Mouse (Mus musculus) hindbrain, embryonic 16.5 days (tissue): ENCODE results near the gene Anpep. TPM values are rescaled to one million over a fixed set of nuclear protein-coding genes. Genes with fewer than 3 reads are reported as not detected.
A peak's percentile ranks its signal among the peaks of the same experiment; 100 is the strongest.

ENCODE experiments used
- ATAC-seq: fragments of 200-750 bp; cut with Nextera tagmentation; 2 replicates; pipeline ENCODE4 v1.8.0; 2017; ENCODE audit warnings: moderate TSS enrichment, moderate library complexity
- H3K27ac ChIP-seq: fragments of 300-500 bp; sonication (generic); 2 replicates; pipeline ENCODE4 v1.5.1; 2014; ENCODE audit warnings: low read depth, mild to moderate bottlenecking, control low read depth, low read length, moderate library complexity
- H3K27me3 ChIP-seq: fragments of 300-500 bp; sonication (generic); replicated peaks from 2 replicates; pipeline ENCODE4 v1.6.1; 2014; ENCODE audit warnings: low read length; ENCODE audit not compliant: control insufficient read depth, insufficient read depth
- H3K36me3 ChIP-seq: fragments of 300-500 bp; sonication (generic); 2 replicates; pipeline ENCODE4 v1.6.1; 2014; ENCODE audit warnings: mild to moderate bottlenecking, low read length, moderate library complexity, mixed read lengths; ENCODE audit not compliant: control insufficient read depth, insufficient read depth
- H3K4me1 ChIP-seq: fragments of 300-500 bp; sonication (generic); 2 replicates; pipeline ENCODE4 v1.6.1; 2014; ENCODE audit warnings: low read depth, low read length; ENCODE audit not compliant: control insufficient read depth, insufficient read depth
- H3K4me2 ChIP-seq: fragments of 300-500 bp; sonication (generic); 2 replicates; pipeline ENCODE4 v1.6.1; 2014; ENCODE audit warnings: mild to moderate bottlenecking, low read length, control low read depth, moderate library complexity
- H3K4me3 ChIP-seq: fragments of 300-500 bp; sonication (generic); 2 replicates; pipeline ENCODE4 v1.5.1; 2014; ENCODE audit warnings: mild to moderate bottlenecking, low read length, control low read depth, moderate library complexity
- H3K9ac ChIP-seq: fragments of 300-500 bp; sonication (generic); 2 replicates; pipeline ENCODE4 v1.6.1; 2014; ENCODE audit warnings: low read depth, mild to moderate bottlenecking, control low read depth, low read length, moderate library complexity
- H3K9me3 ChIP-seq: fragments of 300-500 bp; sonication (generic); 2 replicates; pipeline ENCODE4 v1.6.1; 2014; ENCODE audit warnings: mild to moderate bottlenecking, low read length, moderate library complexity; ENCODE audit not compliant: control insufficient read depth
- WGBS: fragments of 180-500 bp; shearing (Covaris S2); extraction: QIAGEN DNeasy Blood & Tissue Kit; methylation state at CpG from one replicate; pipeline ENCODE4 v1.1.7; 2014; 5-methylcytosine and 5-hydroxymethylcytosine counted together
- polyA plus RNA-seq: library from polyadenylated mRNA; unstranded; fragments of >200 nt; fragmentation: Nextera tagmentation; extraction: Ambion mirVana; gene quantifications from 2 replicates; pipeline ENCODE4 v1.2.1, GENCODE M21; 2015

Gene Anpep
- polyA plus RNA-seq, 1 experiment from 2014 or later: 4.3 TPM

DNA sequence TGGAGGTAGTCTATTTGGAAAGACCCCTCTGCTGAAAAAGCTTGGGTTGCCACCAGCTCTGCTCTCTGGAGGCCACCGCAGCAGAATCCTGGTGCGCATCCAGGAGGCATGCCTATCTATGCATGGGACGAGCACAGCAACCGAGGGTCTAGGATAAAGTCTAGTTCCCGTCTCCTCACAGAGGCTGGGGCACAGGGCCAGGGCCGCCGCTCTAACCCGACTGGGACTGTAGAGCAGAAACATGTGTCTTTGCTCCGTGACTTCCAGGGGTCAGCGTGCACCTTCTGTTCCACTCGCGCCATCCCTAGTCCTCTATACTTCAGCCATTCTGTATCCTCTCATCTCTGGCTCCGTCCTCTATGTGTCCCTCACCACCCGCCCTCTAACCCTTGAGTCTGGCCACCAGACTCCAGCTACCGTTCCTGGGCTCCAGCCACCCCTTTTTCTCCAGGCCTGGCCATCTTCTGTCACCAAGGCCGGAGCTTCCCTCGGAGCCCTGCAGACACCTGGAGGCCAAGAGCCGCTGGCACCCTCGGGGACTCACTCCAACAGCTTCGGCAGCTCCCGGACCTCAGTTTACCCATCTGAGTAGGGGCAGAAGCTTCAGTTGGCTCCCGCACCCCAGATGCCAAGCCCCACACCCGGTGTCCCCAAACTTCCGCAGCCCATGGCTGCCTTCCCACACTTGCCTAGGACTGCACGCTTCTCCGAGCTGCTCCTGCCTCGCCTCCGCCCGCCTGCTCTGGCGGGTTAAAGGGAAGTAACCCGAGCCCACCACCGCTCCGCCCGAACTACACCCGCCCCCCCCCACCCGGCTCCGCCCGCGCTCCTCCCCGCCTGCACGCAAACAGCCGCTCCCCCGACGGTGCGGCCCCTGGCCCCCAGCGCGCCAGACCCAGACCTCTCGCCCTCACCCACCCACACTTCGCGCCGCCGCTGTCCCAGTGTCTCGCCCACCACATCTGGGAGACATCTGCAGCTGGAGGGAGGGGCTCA lies 13.1 kb downstream of the Anpep start:
- Histone ChIP-seq H3K4me3 (peak overlapping the region; percentile 32), H3K4me2 (peak overlapping the region; percentile 61), H3K4me1 (peaks cover 4% of the 10 kb centered on the region; the same call in 1 of the 2 replicates), H3K36me3 (no peaks in the 10 kb centered on the region), H3K9me3 (no peaks in the 10 kb centered on the region), H3K9ac (peak overlapping the region; percentile 50), H3K27ac (no peak overlapping the region), H3K27me3 (peaks cover 15% of the 10 kb centered on the region)
- ATAC-seq: no peak
- 13% methylated on average over 45 of the region's 53 CpGs for WGBS

DNA sequence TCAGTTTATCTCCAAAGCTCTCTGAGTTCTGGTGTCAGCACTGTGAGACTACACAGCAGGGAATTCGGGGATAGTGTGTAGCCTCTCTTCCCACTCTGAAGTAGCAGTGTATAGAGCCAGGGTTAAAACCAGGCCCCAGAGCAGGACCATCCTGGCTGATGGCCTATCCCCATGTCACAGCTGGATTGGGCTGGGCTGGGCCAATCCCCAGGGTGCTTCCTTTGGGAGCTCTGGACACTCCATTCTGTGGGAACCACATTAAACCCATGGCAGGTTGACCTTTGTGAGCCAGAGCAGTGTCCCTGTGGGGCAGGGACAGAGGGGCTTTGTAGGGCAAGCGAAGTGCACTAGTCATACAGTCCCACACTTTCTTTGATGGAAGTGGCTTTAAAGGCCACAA lies 14.5 kb downstream of the Anpep start:
- Histone ChIP-seq H3K4me1 (peaks cover 4% of the 10 kb centered on the region; the same call in 1 of the 2 replicates), H3K9ac (no peak overlapping the region), H3K27ac (no peak overlapping the region), H3K4me2 (no peak overlapping the region), H3K9me3 (no peaks in the 10 kb centered on the region), H3K27me3 (peaks cover 15% of the 10 kb centered on the region), H3K4me3 (no peak overlapping the region), H3K36me3 (no peaks in the 10 kb centered on the region)
- 66% methylated on average over 2 of the region's 2 CpGs for WGBS
- no peak for ATAC-seq

DNA sequence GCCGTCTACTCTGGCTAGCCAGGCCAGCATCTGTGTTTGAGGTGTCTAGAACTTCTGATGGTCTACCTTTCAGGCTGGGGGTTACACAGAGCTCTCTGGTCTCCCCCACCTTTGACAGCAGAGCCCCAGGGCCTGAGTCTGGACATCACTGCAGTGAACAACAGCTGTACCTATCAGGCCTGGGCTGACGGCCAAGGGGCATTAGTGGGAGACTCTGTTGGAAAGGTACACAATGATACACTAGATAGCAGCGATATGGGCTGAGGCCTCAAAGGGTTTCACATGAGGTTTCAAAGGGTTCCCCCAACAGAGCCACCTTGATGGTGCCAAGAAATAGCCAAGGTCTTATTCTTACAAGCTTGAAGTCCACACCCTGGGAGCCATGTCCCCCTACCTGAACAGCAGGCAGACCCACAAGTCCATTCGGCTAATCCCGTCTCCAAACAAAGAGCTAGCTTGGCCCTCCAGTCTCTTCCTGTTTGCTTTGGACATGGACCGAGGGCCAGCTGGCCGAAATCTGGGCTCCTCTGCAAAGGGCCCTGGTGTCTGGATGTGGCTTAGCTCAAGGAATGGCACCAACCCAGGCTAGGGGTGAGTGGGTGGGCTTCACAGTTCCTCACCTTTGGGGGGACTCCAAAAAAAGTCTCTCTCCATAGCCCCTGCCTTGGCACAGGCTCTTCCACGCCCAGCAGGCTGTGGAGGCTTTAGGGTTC lies 16.6 kb downstream of the Anpep start:
- H3K27me3 ChIP-seq: peaks cover 15% of the 10 kb centered on the region
- H3K4me1 ChIP-seq: peaks cover 4% of the 10 kb centered on the region; the same call in 1 of the 2 replicates
- no peak overlapping the region for H3K27ac ChIP-seq
- H3K9ac ChIP-seq: no peak overlapping the region
- WGBS: 81% methylated on average over 8 of the region's 8 CpGs
- H3K9me3 ChIP-seq: no peaks in the 10 kb centered on the region
- no peaks in the 10 kb centered on the region for H3K36me3 ChIP-seq
- H3K4me2 ChIP-seq: no peak overlapping the region
- no peak overlapping the region for H3K4me3 ChIP-seq
- ATAC-seq: no peak

DNA sequence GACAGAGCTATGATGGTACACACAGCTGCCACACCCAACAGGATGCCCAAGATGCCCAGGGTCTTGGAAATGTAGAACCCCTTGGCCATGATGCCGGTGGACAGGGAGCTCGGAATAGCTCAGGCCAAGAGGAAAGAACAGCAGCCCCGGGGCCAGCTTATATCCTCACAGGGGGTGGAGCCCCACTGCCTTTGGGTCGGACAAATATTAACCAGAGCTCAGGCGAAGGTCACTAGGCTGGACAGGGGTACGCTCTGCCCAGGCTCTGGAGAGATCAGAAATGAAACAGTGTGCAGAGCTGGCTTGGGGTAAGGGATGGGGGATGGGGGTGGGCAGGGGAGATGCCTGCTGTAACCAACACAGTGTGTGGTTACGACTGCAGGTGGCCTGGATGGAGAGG lies 18.7 kb downstream of the Anpep start:
- no peak overlapping the region for H3K9ac ChIP-seq
- no peaks in the 10 kb centered on the region for H3K36me3 ChIP-seq
- no peaks in the 10 kb centered on the region for H3K4me1 ChIP-seq
- WGBS: 64% methylated on average over 7 of the region's 7 CpGs
- H3K4me2 ChIP-seq: no peak overlapping the region
- no peaks in the 10 kb centered on the region for H3K9me3 ChIP-seq
- peaks cover 8% of the 10 kb centered on the region for H3K27me3 ChIP-seq
- H3K4me3 ChIP-seq: no peak overlapping the region
- no peak for ATAC-seq
- no peak overlapping the region for H3K27ac ChIP-seq

DNA sequence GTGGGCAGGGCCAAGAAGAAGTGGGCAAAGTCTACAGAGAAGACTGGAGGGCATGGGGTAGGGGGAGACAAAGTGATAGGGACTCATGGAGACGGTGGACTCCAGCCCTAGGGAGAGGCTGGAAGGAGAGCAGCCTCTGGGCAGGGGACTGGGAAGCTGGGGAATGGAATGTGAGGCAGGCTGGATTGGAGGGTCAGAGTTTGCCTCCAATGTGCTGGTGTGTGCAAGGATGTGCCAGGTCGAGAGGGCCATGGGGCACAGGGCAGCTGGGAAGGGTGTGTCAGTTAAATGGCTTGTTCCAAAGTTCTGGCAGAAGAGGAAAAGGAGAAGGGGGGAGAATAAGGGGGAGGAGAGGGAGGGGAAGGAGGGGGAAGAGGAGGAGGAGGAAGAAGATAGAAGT lies 23.6 kb downstream of the Anpep start:
- no peak for ATAC-seq
- no peaks in the 10 kb centered on the region for H3K36me3 ChIP-seq

DNA sequence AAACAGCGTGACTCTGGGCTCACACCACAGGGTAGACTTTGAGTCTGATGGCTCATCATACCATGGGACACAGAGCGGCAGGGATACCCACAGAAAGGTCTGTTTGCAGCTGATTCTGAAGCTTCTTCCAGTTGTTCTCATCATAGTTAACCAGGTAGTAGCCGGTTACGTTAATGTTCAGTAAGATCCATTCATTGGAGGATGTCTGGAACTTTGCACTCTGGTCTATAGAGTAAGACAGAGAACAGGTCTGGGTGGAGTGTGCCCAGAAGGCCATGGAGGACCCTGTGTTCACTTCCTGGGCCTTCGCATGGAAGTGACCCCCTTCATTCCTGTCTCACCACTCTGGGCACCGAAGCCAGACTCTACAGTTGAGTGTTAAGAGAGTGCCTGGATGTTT lies 25.7 kb downstream of the Anpep start:
- H3K9me3 ChIP-seq: no peaks in the 10 kb centered on the region
- H3K36me3 ChIP-seq: no peaks in the 10 kb centered on the region
- no peaks in the 10 kb centered on the region for H3K4me1 ChIP-seq
- H3K27ac ChIP-seq: no peak overlapping the region
- H3K4me2 ChIP-seq: no peak overlapping the region
- WGBS: 96% methylated on average over 6 of the region's 6 CpGs
- no peaks in the 10 kb centered on the region for H3K27me3 ChIP-seq
- ATAC-seq: no peak
- no peak overlapping the region for H3K4me3 ChIP-seq
- no peak overlapping the region for H3K9ac ChIP-seq

More for the DNA sequence above, 23.6 kb downstream of the Anpep start:
- Histone ChIP-seq H3K4me1 (no peaks in the 10 kb centered on the region), H3K27ac (no peak overlapping the region), H3K27me3 (no peaks in the 10 kb centered on the region), H3K9me3 (no peaks in the 10 kb centered on the region), H3K4me2 (no peak overlapping the region), H3K4me3 (no peak overlapping the region), H3K9ac (no peak overlapping the region)
- 65% methylated on average over 2 of the region's 2 CpGs for WGBS

DNA sequence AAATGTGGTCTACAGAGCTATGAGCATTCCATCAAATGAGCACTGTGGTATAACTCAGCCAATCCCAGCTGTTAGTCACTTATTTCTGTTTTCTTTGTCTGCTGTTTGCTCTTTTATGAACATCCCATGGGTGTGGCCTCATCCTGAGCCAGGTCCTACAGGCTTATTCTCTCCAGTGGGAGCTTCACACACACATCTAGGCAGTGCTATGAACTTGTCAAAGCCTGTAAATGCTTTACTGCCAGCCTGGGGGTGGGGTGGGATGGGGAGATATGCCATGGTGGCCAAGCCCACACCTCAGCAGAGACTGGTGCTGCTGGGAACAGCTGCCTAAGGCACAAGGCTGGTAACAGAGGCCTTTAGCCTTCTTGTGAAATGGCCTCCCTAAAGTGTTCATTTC lies 27.9 kb downstream of the Anpep start:
- Histone ChIP-seq H3K4me1 (no peaks in the 10 kb centered on the region), H3K4me3 (no peak overlapping the region), H3K9ac (no peak overlapping the region), H3K36me3 (no peaks in the 10 kb centered on the region), H3K4me2 (no peak overlapping the region), H3K27me3 (no peaks in the 10 kb centered on the region), H3K27ac (no peak overlapping the region), H3K9me3 (no peaks in the 10 kb centered on the region)
- no peak for ATAC-seq

DNA sequence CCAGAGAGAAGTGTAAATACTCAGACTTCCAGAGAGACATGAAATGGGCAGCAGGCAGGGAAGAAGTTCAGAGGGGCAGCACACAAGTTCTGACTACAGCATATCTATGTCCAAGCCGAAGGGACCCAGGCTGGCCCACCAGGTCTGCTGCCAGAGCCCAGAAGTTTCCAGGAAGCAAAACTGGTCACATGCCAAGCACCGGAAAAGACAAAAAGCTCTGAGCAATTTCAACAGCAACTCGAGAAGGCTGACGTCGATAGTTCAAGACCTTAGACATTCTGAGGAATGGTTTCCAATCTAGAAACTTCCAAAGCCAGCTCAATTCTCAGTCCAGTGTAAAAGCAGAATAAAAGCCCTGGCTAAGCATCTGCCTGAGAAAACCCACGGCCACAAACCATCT lies 29.3 kb downstream of the Anpep start:
- no peak overlapping the region for H3K4me3 ChIP-seq
- no peaks in the 10 kb centered on the region for H3K36me3 ChIP-seq
- no peak overlapping the region for H3K4me2 ChIP-seq
- H3K4me1 ChIP-seq: no peaks in the 10 kb centered on the region
- no peak overlapping the region for H3K9ac ChIP-seq
- H3K27ac ChIP-seq: no peak overlapping the region
- no peak for ATAC-seq
- no peaks in the 10 kb centered on the region for H3K27me3 ChIP-seq
- no peaks in the 10 kb centered on the region for H3K9me3 ChIP-seq
- WGBS: 68% methylated on average over 6 of the region's 6 CpGs

DNA sequence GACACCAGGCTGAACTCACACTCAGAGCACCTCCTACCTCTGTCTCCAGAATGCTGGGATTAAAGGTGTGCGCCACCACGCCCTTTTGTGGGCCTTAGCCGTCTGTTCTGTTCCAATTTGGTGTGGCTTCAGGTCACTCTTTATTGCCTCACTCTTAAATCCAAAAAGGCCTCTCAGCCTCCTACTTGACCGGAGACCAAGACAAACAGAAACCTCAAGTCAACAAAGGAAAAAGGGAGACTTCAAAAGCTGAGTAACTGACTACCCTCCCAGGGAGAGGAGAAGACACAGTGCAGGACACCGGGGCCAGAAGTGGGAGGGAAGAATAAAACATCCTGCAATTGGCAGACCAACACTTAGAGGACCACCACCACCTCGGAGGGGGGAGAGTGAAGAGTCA lies 29.7 kb downstream of the Anpep start:
- H3K27me3 ChIP-seq: no peaks in the 10 kb centered on the region
- no peak for ATAC-seq
- no peak overlapping the region for H3K4me2 ChIP-seq

More for the DNA sequence above, 29.7 kb downstream of the Anpep start:
- 76% methylated on average over 6 of the region's 6 CpGs for WGBS
- H3K27ac ChIP-seq: no peak overlapping the region
- no peaks in the 10 kb centered on the region for H3K9me3 ChIP-seq
- H3K4me3 ChIP-seq: no peak overlapping the region
- no peak overlapping the region for H3K9ac ChIP-seq
- H3K4me1 ChIP-seq: no peaks in the 10 kb centered on the region
- H3K36me3 ChIP-seq: no peaks in the 10 kb centered on the region
